Mouse (Mus musculus) gastrocnemius, adult 2 months (tissue): Measurements from ENCODE around the gene Hpd. TPM values are rescaled to one million over a fixed set of nuclear protein-coding genes. Genes with fewer than 3 reads are reported as not detected.
"Not testable (repeated sequence)": the region's sequence is repeated elsewhere in the genome, so short reads cannot be mapped to it uniquely, and the experiment has no call there.

Experiments used
- DNase-seq: peaks from one replicate; pipeline ENCODE4 v3.0.0; 2022
- H3K27ac ChIP-seq: fragments of 200-600 bp; 2 replicates; pipeline ENCODE4 v1.8.1; 2022; ENCODE audit warnings: mild to moderate bottlenecking
- H3K4me3 ChIP-seq: fragments of 200-600 bp; 2 replicates; pipeline ENCODE4 v1.8.1; 2022; ENCODE audit warnings: mild to moderate bottlenecking, moderate library complexity
- CTCF ChIP-seq: fragments of 200-600 bp; IDR thresholded peaks from 2 replicates; pipeline ENCODE4 v1.8.1; 2022; ENCODE audit warnings: antibody characterized with exemption, mild to moderate bottlenecking, moderate library complexity
- intact Hi-C: fragments of 180-260 bp; cut with DNase I; formaldehyde crosslinking; loops from one replicate; pipeline ENCODE4 v1.15.1; 2025
- long read RNA-seq, 2 experiments: library from polyadenylated mRNA; stranded (forward); transcript quantifications; one replicate each; pipeline ENCODE4 v2.0.0; 2021
- total RNA-seq, 2 experiments: library from RNA; stranded (reverse); gene quantifications; 2 replicates each; pipeline ENCODE4 v1.2.3; 2021

The Hpd gene
- not detected for total RNA-seq
- long read RNA-seq, experiment 1: 0 reads
- long read RNA-seq, experiment 2: 0 reads

DNA sequence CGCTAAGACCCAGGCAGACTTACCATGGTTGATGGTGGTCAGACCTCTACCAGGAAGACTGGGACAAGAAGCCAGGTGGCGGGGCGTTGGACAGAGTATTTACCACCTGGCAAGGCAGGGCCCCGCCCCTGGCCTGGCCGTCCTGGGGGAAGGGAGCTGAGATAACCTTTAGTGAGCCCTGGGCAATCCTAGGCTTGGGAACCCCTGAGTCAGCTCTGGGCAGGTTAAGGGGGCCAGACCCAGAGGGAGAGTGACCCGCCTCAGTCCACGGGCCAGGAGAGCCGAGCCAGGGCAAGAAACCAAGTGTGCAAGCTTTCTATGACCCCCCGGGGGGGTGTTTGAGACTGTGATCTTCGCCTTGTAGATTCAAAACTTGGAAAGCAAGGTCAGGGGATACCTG is at the start of gene Hpd:
Gene Hpd, minus strand, starts transcription at position 77 of the 400 bp plus-strand sequence.
- TF ChIP-seq CTCF: no peak
- Histone ChIP-seq H3K4me3 (no peak within 1 kb of the TSS), H3K27ac (no peak within 1 kb of the TSS)
- intact Hi-C loops: no loop called here
- DNase-seq: no peak

DNA sequence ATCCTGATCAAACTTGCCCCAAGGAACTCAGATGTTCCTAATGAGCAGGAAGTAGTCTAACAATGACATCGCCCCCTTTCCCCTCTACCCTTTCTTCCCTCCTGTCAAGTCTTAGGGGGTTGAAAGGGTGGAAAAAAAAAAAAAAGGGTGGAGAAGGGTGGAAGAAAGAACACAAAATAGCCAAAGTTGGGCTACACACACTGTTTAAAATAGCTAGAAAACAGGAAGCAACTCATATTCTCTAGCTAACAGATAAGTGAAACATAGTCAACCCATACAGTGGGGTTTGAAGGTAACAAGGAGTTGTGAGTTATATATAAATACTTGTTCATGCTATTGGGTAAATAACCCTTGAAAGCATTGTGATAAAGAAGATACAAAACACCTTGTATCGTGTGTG is 49.7 kb upstream of the Hpd start:
- H3K27ac ChIP-seq: no peak overlapping the region
- TF ChIP-seq CTCF: no peak
- H3K4me3 ChIP-seq: no peak overlapping the region
- intact Hi-C loops: no loop called here
- no peak for DNase-seq

DNA sequence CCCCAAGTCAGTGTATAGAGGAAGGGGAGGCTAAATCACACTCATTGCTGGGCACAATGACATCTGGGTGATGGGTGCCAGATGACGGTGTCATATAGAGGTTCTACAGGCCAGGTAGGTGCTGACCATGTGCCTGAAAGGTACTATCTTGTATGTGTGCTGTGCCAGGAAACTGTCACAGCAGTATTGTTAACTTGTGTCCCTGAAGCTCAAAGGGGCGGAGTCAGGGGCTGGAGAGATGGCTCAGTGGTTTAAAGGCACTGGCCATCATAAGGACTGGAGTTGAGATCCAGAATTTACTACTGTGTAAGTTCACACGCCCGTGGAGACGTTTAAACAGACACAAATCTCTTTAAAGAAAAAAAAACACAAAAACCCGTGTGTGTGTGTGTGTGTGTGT is 46.8 kb upstream of the Hpd start:
- peak overlapping the region; percentile 76 for H3K4me3 ChIP-seq
- intact Hi-C loops: no loop called here
- DNase-seq: no peak

GRCm38 (mm10) chr5:123228524-123228922 is 46.0 kb upstream of the Hpd start:
- H3K27ac ChIP-seq: peak overlapping the region; percentile 85
- TF ChIP-seq CTCF: no peak
- H3K4me3 ChIP-seq: peak overlapping the region; percentile 76
- intact Hi-C loops: no loop called here
- DNase-seq: no peak

More for the DNA sequence above, 46.8 kb upstream of the Hpd start:
- TF ChIP-seq CTCF: no peak
- no peak overlapping the region for H3K27ac ChIP-seq

GRCm38 (mm10) chr5:123227762-123228523 is 45.4 kb upstream of the Hpd start:
- peak overlapping the region; percentile 76 for H3K4me3 ChIP-seq
- no peak for TF ChIP-seq CTCF
- intact Hi-C loops: no loop called here
- peak; percentile 97 for DNase-seq
- peak overlapping the region; percentile 85 for H3K27ac ChIP-seq

- TF ChIP-seq CTCF: no peak
- no peak overlapping the region for H3K27ac ChIP-seq
- H3K4me3 ChIP-seq: no peak overlapping the region
- DNase-seq: no peak
- intact Hi-C loops: no loop called here
These were observed 44.3 kb upstream of the Hpd start for GRCm38 (mm10) chr5:123226851-123227250.

- intact Hi-C loops, H3K27ac ChIP-seq, DNase-seq, H3K4me3 ChIP-seq: not testable (repeated sequence)
These were observed 41.3 kb upstream of the Hpd start for GRCm38 (mm10) chr5:123223861-123224260.

GRCm38 (mm10) chr5:123223051-123223410 is 40.5 kb upstream of the Hpd start:
- TF ChIP-seq CTCF: no peak
- intact Hi-C loops: no loop called here

GRCm38 (mm10) chr5:123222346-123223050 is 40.0 kb upstream of the Hpd start:
- intact Hi-C loops, DNase-seq: not testable (repeated sequence)

More at GRCm38 (mm10) chr5:123223051-123223410, 40.5 kb upstream of the Hpd start:
- DNase-seq: no peak
- Histone ChIP-seq H3K27ac (no peak overlapping the region), H3K4me3 (no peak overlapping the region)

DNA sequence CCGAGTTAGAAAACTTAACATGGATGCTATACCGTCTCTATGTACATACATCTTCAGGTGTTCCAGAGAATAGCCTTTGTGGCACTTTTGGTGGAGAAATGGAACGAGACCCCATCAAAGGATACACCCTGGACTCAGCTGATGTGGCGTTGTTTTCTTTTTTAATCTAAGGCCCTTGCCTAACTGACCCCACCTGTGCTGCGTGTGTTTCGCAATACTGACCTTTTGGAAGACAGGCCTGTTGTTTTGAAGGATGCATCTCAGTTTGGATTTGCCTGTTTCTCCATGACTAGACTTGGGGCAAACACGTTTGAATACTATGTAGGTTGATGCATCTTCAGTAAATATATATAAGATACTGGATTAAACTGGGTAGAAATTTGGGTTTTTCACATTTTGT is 21.1 kb upstream of the Hpd start:
- H3K4me3 ChIP-seq, H3K27ac ChIP-seq, intact Hi-C loops, DNase-seq: not testable (repeated sequence)

More at GRCm38 (mm10) chr5:123222346-123223050, 40.0 kb upstream of the Hpd start:
- not testable (repeated sequence) for H3K27ac ChIP-seq, H3K4me3 ChIP-seq

DNA sequence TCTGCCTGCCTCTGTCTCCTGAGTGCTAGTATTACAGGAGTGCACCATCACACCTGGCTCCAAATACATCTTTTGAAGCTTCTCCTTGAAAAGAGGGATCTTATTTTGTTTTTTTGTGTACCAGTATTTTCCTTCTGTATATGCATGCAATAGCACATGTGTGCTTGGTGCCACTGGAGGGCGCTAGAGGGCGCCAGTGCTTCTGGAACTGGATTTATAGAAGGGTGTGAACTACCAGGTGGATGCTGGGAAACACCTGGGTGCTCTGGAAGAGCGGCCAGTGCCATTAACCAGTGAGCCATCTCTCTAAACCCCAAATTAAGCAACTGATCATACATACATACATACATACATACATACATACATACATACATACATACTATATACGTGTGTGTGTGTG is 20.2 kb upstream of the Hpd start:
- DNase-seq, H3K4me3 ChIP-seq, intact Hi-C loops, H3K27ac ChIP-seq: not testable (repeated sequence)

- DNase-seq: no peak
- TF ChIP-seq CTCF: no peak
- intact Hi-C loops: no loop called here
These were observed 19.5 kb upstream of the Hpd start for GRCm38 (mm10) chr5:123201987-123202386.

DNA sequence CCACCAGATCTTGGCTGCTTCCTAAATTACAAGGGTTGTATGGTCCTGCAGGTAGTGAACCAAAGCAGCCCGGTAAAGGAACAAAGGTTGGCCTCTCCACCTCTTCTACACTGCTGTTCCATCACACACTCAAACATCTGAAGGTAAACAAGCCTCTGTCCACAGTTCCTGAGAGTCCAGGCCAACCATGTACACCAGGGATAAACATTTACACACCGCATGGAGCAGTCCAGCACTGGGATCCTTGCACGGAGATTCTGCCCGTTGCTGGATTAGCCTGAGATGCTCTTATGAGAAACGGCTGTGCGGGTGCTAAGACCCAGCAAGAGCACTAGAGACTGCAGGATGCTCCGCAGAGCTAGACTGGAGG is 19.0 kb upstream of the Hpd start:
- no peak for DNase-seq
- intact Hi-C loops: no loop called here
- Histone ChIP-seq H3K27ac (no peak overlapping the region), H3K4me3 (no peak overlapping the region)
- no peak for TF ChIP-seq CTCF

More at GRCm38 (mm10) chr5:123201987-123202386, 19.5 kb upstream of the Hpd start:
- H3K4me3 ChIP-seq: no peak overlapping the region
- H3K27ac ChIP-seq: no peak overlapping the region

GRCm38 (mm10) chr5:123200816-123201522 is 18.4 kb upstream of the Hpd start:
- H3K27ac ChIP-seq, DNase-seq, H3K4me3 ChIP-seq, intact Hi-C loops: not testable (repeated sequence)
